Mouse (Mus musculus) heart, adult 2 months (tissue): ENCODE measurements around the gene Pbx1.

ENCODE experiments used
- CTCF ChIP-seq: fragments of 200-600 bp; IDR thresholded peaks from 2 replicates; pipeline ENCODE4 v1.8.1; 2022; ENCODE audit warnings: antibody characterized with exemption, mild to moderate bottlenecking, moderate library complexity
- POLR2A ChIP-seq: fragments of 200-500 bp; IDR thresholded peaks from 2 replicates; pipeline ENCODE4 v1.6.1; 2011; ENCODE audit warnings: mild to moderate bottlenecking, low read depth, low read length, control low read depth; ENCODE audit not compliant: insufficient read depth

DNA sequence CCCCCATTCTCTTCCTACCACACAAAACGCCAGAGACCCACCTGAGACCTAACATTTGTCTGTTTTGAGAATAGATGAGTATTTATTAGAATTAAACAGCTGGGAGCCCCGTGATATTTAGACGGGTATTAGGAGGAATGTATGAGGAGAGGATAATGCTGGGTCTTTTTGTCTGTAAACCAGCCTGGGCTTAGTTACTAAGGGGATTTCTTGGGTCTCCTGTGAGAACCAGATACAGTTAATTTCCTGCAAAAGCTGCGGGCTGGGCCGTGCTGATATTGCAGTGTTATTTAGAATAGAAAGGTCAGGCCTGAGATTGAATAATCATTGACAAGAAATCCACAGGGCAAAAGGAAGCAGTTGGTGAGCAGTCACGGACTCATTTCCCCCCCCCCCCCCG is 296.5 kb downstream of the Pbx1 start:
- TF ChIP-seq CTCF (no peak), POLR2A (no peak)
